Mouse (Mus musculus): Measurements from ENCODE around the gene Zfand6. TPM values are rescaled to one million over a fixed set of nuclear protein-coding genes. Genes with fewer than 3 reads are reported as not detected.
A peak's percentile ranks its signal among the peaks of the same experiment; 100 is the strongest.

The Zfand6 gene
- polyA plus RNA-seq, 1 experiment from 2014 or later = 163 TPM

GRCm38 (mm10) chr7:84587101-84587783 lies 102.5 kb downstream of the Zfand6 start:
- H3K36me3 ChIP-seq (ENCODE audit: control insufficient read depth, insufficient read depth, low read length) = no peaks in the 10 kb centered on the region
- no peak overlapping the region for H3K27ac ChIP-seq (ENCODE audit: low read length)
- no peaks in the 10 kb centered on the region for H3K9me3 ChIP-seq (ENCODE audit: control insufficient read depth, low read length)
- peak; percentile 79 for ATAC-seq
- no peaks in the 10 kb centered on the region for H3K27me3 ChIP-seq (replicated peaks; ENCODE audit: control insufficient read depth, insufficient read depth, low read length)
- H3K9ac ChIP-seq (ENCODE audit: low read depth, low read length) = no peak overlapping the region
- 88% methylated on average over 5 of the region's 5 CpGs for WGBS
- H3K4me1 ChIP-seq (ENCODE audit: control insufficient read depth, insufficient read depth, low read length) = no peaks in the 10 kb centered on the region
- no peak overlapping the region for H3K4me2 ChIP-seq (ENCODE audit: low read depth, low read length)
- H3K4me3 ChIP-seq (ENCODE audit: low read length) = no peak overlapping the region

- WGBS = 68% methylated on average over 3 of the region's 3 CpGs
- no peaks in the 10 kb centered on the region for H3K9me3 ChIP-seq (ENCODE audit: control insufficient read depth, low read length)
- H3K27ac ChIP-seq (ENCODE audit: low read length) = no peak overlapping the region
- no peaks in the 10 kb centered on the region for H3K4me1 ChIP-seq (ENCODE audit: control insufficient read depth, insufficient read depth, low read length)
- H3K4me3 ChIP-seq (ENCODE audit: low read length) = no peak overlapping the region
- no peaks in the 10 kb centered on the region for H3K36me3 ChIP-seq (ENCODE audit: control insufficient read depth, insufficient read depth, low read length)
- no peak overlapping the region for H3K4me2 ChIP-seq (ENCODE audit: low read depth, low read length)
- H3K27me3 ChIP-seq (replicated peaks; ENCODE audit: control insufficient read depth, insufficient read depth, low read length) = no peaks in the 10 kb centered on the region
- no peak overlapping the region for H3K9ac ChIP-seq (ENCODE audit: low read depth, low read length)
- no peak for ATAC-seq
Observed at GRCm38 (mm10) chr7:84586360-84587100, 103.2 kb downstream of the Zfand6 start.

- WGBS = 89% methylated on average over 4 of the region's 4 CpGs
- H3K4me1 ChIP-seq (ENCODE audit: control insufficient read depth, insufficient read depth, low read length) = no peaks in the 10 kb centered on the region
- H3K4me3 ChIP-seq (ENCODE audit: low read length) = no peak overlapping the region
- H3K27me3 ChIP-seq (replicated peaks; ENCODE audit: control insufficient read depth, insufficient read depth, low read length) = no peaks in the 10 kb centered on the region
- H3K27ac ChIP-seq (ENCODE audit: low read length) = no peak overlapping the region
- H3K9me3 ChIP-seq (ENCODE audit: control insufficient read depth, low read length) = no peaks in the 10 kb centered on the region
- no peak overlapping the region for H3K9ac ChIP-seq (ENCODE audit: low read depth, low read length)
- no peak for ATAC-seq
- H3K4me2 ChIP-seq (ENCODE audit: low read depth, low read length) = no peak overlapping the region
- H3K36me3 ChIP-seq (ENCODE audit: control insufficient read depth, insufficient read depth, low read length) = no peaks in the 10 kb centered on the region
Observed at GRCm38 (mm10) chr7:84585086-84585485, 104.7 kb downstream of the Zfand6 start.

- H3K9me3 ChIP-seq (ENCODE audit: control insufficient read depth, low read length) = no peaks in the 10 kb centered on the region
- H3K27ac ChIP-seq (ENCODE audit: low read length) = no peak overlapping the region
- H3K27me3 ChIP-seq (replicated peaks; ENCODE audit: control insufficient read depth, insufficient read depth, low read length) = no peaks in the 10 kb centered on the region
- no peaks in the 10 kb centered on the region for H3K36me3 ChIP-seq (ENCODE audit: control insufficient read depth, insufficient read depth, low read length)
- no peak overlapping the region for H3K4me3 ChIP-seq (ENCODE audit: low read length)
- ATAC-seq = no peak
- no peak overlapping the region for H3K4me2 ChIP-seq (ENCODE audit: low read depth, low read length)
- H3K9ac ChIP-seq (ENCODE audit: low read depth, low read length) = no peak overlapping the region
- H3K4me1 ChIP-seq (ENCODE audit: control insufficient read depth, insufficient read depth, low read length) = no peaks in the 10 kb centered on the region
- WGBS = 83% methylated on average over 1 of the region's 1 CpGs
Observed at GRCm38 (mm10) chr7:84579769-84580168, 110.0 kb downstream of the Zfand6 start.

- H3K36me3 ChIP-seq (ENCODE audit: control insufficient read depth, insufficient read depth, low read length) = no peaks in the 10 kb centered on the region
- no peaks in the 10 kb centered on the region for H3K9me3 ChIP-seq (ENCODE audit: control insufficient read depth, low read length)
- no peak overlapping the region for H3K4me3 ChIP-seq (ENCODE audit: low read length)
- no peaks in the 10 kb centered on the region for H3K4me1 ChIP-seq (ENCODE audit: control insufficient read depth, insufficient read depth, low read length)
- ATAC-seq = no peak
- H3K27ac ChIP-seq (ENCODE audit: low read length) = no peak overlapping the region
- 40% methylated on average over 1 of the region's 1 CpGs for WGBS
- H3K27me3 ChIP-seq (replicated peaks; ENCODE audit: control insufficient read depth, insufficient read depth, low read length) = no peaks in the 10 kb centered on the region
- H3K4me2 ChIP-seq (ENCODE audit: low read depth, low read length) = no peak overlapping the region
- no peak overlapping the region for H3K9ac ChIP-seq (ENCODE audit: low read depth, low read length)
Observed at GRCm38 (mm10) chr7:84578841-84579240, 110.9 kb downstream of the Zfand6 start.

- Histone ChIP-seq H3K27ac (ENCODE audit: low read length) (no peak overlapping the region), H3K9ac (ENCODE audit: low read depth, low read length) (no peak overlapping the region), H3K4me1 (ENCODE audit: control insufficient read depth, insufficient read depth, low read length) (no peaks in the 10 kb centered on the region), H3K27me3 (replicated peaks; ENCODE audit: control insufficient read depth, insufficient read depth, low read length) (no peaks in the 10 kb centered on the region), H3K36me3 (ENCODE audit: control insufficient read depth, insufficient read depth, low read length) (no peaks in the 10 kb centered on the region), H3K9me3 (ENCODE audit: control insufficient read depth, low read length) (no peaks in the 10 kb centered on the region), H3K4me3 (ENCODE audit: low read length) (no peak overlapping the region), H3K4me2 (ENCODE audit: low read depth, low read length) (no peak overlapping the region)
- WGBS = 85% methylated on average over 2 of the region's 2 CpGs
- no peak for ATAC-seq
Observed at GRCm38 (mm10) chr7:84577034-84577433, 112.7 kb downstream of the Zfand6 start.

GRCm38 (mm10) chr7:84566200-84566599 lies 123.6 kb downstream of the Zfand6 start:
- Histone ChIP-seq H3K4me1 (ENCODE audit: control insufficient read depth, insufficient read depth, low read length) (no peaks in the 10 kb centered on the region), H3K9me3 (ENCODE audit: control insufficient read depth, low read length) (no peaks in the 10 kb centered on the region), H3K4me2 (ENCODE audit: low read depth, low read length) (no peak overlapping the region), H3K27ac (ENCODE audit: low read length) (no peak overlapping the region), H3K27me3 (replicated peaks; ENCODE audit: control insufficient read depth, insufficient read depth, low read length) (no peaks in the 10 kb centered on the region), H3K9ac (ENCODE audit: low read depth, low read length) (no peak overlapping the region), H3K4me3 (ENCODE audit: low read length) (no peak overlapping the region), H3K36me3 (ENCODE audit: control insufficient read depth, insufficient read depth, low read length) (no peaks in the 10 kb centered on the region)
- 70% methylated on average over 6 of the region's 6 CpGs for WGBS
- ATAC-seq = no peak

- no peaks in the 10 kb centered on the region for H3K9me3 ChIP-seq (ENCODE audit: control insufficient read depth, low read length)
- no peaks in the 10 kb centered on the region for H3K36me3 ChIP-seq (ENCODE audit: control insufficient read depth, insufficient read depth, low read length)
- H3K4me1 ChIP-seq (ENCODE audit: control insufficient read depth, insufficient read depth, low read length) = no peaks in the 10 kb centered on the region
- no peak overlapping the region for H3K4me3 ChIP-seq (ENCODE audit: low read length)
- no peak for ATAC-seq
- no peak overlapping the region for H3K4me2 ChIP-seq (ENCODE audit: low read depth, low read length)
- no peaks in the 10 kb centered on the region for H3K27me3 ChIP-seq (replicated peaks; ENCODE audit: control insufficient read depth, insufficient read depth, low read length)
- 80% methylated on average over 3 of the region's 3 CpGs for WGBS
- H3K27ac ChIP-seq (ENCODE audit: low read length) = no peak overlapping the region
- H3K9ac ChIP-seq (ENCODE audit: low read depth, low read length) = no peak overlapping the region
Observed at GRCm38 (mm10) chr7:84564236-84564635, 125.5 kb downstream of the Zfand6 start.
